Mouse (Mus musculus) frontal cortex, postnatal 10 days (tissue): Measurements from ENCODE around the gene Senp2.
A peak's percentile ranks its signal among the peaks of the same experiment; 100 is the strongest.
"Not testable (repeated sequence)": the region's sequence is repeated elsewhere in the genome, so short reads cannot be mapped to it uniquely, and the experiment has no call there.

Experiments
- DNase-seq, 2 experiments: peaks; one replicate each; pipeline ENCODE4 v3.0.0; 2022; ENCODE audit warnings: low spot score in 2 of 2, mixed read lengths in 1 of 2

The Senp2 gene

DNA sequence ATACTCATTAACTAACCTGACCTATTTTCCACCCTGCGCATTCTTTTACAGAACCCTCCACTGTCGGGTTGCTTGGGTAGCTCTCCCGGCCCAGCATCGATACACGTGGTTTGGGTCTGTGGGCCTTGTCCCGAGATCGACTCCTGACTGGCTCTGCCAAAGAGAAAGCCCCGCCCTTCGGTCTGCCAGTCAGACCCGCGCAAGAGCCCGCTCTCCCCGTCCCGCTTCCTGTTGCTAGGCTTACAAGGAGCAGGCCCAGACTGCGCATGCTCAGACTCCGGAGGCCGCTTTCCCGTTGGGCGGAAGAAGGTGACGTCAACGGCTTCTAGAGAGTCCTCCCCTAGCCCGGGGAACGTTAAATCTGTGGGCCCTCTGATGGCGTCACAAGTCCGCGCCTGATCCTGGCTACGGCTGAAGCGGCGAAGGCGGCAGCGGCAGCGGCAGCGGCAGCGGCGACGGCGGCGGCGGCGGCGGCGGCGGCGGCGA, at the start of gene Senp2:
TSS of gene Senp2 (plus strand) at position 386 of the 486 bp plus-strand sequence.
- peak; percentile 100 for DNase-seq

GRCm38 (mm10) chr16:21965576-21965975, 43.7 kb upstream of the Senp2 start:
- no peak for DNase-seq

DNA sequence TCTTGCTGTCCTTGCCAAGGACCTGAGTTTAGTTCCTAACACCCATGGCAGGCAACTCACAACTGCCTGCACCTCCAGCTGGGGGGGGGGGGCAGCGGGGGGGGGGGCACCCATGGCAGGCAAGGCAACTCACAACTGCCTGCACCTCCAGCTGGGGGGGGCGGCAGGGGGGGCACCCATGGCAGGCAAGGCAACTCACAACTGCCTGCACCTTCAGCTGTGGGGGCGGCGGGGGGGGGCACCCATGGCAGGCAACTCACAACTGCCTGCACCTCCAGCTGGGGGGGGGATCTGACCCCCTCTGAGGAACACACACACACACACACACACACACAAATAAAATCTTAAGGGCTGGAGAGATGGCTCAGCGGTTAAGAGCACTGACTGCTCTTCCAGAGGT, 39.4 kb upstream of the Senp2 start:
- DNase-seq, result no peak

DNA sequence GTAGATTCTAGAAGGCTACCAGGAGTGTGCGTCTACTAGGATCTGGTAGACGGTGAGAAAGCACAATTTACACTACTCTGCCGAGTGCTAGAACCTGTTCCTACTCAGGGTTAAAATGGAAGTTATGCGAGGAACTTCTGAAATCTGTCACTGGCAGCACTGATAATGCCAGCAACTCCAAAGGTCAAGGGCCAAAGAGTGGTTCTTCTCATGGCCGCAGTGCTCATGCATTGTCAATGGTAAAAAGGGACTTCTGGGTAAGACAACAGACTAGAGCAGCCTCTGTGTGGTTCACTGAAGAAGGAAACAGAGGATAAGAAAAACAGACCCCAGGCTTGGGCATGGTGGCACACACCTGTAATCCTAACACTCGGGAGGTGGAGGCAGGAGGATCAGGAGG, 38.7 kb upstream of the Senp2 start:
- DNase-seq, result no peak

GRCm38 (mm10) chr16:21971446-21971845, 37.8 kb upstream of the Senp2 start:
- no peak for DNase-seq

- no peak for DNase-seq
Measured at GRCm38 (mm10) chr16:21976203-21976602, 33.1 kb upstream of the Senp2 start.

- DNase-seq, result no peak
Measured at GRCm38 (mm10) chr16:21977347-21977746, 31.9 kb upstream of the Senp2 start.

DNA sequence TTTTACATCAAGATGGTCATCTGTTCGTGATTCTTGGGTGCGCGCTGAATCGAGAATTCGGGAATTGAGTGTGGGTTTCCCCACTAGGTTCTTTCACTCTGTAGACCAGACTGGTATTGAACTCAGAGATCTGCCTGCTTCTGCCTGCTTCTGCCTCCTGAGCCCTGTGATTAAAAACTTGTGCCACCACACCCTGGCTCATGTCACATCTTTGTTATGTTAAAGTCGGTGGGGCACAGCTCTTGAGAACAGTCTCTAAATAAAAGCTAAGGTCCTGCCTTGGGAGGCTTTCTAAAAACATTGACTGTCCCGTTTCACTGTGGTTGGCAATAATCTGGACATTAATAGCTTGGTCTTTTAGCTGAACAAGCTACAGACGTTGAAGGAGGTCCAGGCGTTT, 26.1 kb upstream of the Senp2 start:
- no peak for DNase-seq

GRCm38 (mm10) chr16:21983581-21983980, 25.7 kb upstream of the Senp2 start:
- DNase-seq, result no peak

DNA sequence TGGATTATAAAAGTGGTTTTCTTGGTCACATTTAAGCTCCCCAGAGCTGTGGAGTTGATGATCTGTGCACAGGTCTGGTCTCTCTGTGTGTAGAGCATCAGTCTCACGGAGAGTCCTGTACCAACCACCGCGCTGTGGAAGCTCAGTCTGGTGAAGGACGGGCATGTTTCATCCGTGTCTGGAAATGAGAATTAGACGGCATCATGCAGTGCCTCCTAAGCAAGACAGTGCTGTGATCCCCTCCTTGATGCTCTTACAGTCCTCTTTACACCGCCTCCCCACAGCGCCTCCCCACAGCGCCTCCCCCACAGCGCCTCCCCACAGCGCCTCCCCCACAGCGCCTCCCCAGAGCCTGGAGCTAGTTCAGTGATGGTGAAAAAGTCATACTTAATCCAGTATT, 25.2 kb upstream of the Senp2 start:
- no peak for DNase-seq

DNA sequence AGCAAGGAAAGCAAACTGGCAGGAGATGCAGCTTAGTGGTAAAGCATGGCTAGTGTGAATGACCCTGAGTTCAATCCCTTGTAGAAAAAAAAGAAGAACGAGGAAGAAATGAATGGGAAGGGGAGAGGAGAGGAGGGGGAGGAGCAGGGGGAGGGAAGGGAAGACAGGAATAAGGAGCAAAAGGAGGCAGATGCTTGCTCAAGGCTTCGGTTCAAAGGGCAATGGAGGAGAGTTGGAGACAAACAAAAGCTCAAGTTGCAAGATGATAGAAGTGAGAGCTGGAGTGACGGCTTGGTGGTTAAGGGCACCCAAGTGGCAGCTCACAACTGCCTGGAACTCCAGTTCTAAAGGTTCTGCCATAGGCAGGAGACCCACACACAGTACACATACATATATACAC, 23.1 kb upstream of the Senp2 start:
- DNase-seq, result no peak

DNA sequence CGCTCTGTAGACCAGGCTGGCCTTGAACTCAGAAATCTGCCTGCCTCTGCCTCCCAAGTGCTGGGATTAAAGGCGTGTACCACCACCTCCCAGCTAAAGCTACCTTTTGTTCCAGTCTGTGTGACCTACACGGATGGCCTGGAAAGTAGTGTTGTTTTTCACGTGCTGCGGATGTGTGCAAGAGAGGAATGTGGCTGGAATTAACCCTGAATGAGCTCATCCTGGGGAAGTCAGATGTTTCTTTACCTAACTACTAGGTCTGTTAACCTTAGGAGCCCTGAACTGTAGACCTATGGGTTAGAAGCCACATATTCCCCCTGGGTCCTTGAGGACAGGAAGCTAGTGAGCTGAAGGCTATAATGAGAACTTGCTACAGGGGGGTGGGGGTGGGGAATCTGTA, 21.3 kb upstream of the Senp2 start:
- DNase-seq, result no peak

- DNase-seq, result not testable (repeated sequence)
Measured at GRCm38 (mm10) chr16:21990893-21991292, 18.4 kb upstream of the Senp2 start.

- DNase-seq, result no peak
Measured at GRCm38 (mm10) chr16:21991774-21992173, 17.5 kb upstream of the Senp2 start.

GRCm38 (mm10) chr16:21995304-21995703, 14.0 kb upstream of the Senp2 start, which contains the start of gene Liph:
Gene Liph (minus strand): TSS chr16:21995663.
- no peak for DNase-seq

- DNase-seq, result no peak
Measured at GRCm38 (mm10) chr16:21996402-21996801, 12.9 kb upstream of the Senp2 start.

DNA sequence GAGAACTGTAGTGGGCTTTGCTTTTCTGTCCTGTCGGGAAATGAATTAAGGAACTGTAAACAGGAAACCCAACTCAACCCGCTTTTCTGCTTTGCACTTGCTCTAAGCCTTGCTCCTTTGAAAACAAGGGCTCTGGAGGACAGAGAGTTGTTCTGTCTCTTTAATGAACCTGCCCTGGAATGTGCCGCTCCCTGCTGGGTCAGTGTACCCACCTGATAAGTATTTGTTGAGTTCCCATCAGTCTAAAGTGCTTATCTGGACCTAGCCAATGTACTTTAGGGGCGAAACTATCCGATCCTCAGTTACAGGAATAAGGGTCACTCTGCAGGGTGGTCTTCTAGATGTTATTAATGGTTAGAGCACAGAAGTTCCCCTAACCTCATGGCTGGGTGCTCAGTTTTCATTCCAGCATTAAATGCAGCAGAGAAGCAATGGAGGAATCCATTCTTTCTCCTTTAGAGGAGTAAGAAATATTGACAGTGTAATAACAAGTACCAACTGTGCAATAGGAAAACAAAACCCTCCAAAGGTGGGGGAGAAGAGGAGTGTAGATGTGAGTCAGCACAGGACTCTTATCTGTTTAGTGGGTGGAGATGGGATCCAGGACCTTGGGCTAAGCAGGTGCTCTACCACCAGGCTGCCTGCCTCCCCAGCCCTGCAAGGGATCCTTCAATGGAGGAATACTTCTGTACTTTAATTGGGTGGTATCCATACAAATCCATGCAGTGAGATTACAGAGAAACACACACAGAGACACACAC, 12.2 kb upstream of the Senp2 start:
- no peak for DNase-seq

DNA sequence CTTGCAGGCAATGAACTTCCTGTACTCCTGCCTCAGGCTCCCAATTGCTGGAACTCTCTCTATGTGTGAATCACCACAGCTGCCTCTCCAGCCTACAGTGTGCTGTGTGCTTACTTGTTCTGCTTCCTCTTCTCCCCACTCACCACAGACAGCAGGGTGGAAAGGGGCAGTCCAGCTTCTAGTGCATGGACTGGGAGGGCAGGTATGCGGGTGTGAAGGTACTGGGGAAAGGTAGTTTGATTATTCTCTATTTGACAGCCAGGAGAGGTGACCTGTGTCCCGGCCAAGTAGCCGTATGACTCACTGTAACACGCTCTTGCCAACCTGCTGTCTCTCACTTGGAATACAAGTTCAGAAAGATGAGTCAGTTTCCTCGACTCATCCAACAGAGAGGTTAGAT, 11.2 kb upstream of the Senp2 start:
- DNase-seq, result no peak

DNA sequence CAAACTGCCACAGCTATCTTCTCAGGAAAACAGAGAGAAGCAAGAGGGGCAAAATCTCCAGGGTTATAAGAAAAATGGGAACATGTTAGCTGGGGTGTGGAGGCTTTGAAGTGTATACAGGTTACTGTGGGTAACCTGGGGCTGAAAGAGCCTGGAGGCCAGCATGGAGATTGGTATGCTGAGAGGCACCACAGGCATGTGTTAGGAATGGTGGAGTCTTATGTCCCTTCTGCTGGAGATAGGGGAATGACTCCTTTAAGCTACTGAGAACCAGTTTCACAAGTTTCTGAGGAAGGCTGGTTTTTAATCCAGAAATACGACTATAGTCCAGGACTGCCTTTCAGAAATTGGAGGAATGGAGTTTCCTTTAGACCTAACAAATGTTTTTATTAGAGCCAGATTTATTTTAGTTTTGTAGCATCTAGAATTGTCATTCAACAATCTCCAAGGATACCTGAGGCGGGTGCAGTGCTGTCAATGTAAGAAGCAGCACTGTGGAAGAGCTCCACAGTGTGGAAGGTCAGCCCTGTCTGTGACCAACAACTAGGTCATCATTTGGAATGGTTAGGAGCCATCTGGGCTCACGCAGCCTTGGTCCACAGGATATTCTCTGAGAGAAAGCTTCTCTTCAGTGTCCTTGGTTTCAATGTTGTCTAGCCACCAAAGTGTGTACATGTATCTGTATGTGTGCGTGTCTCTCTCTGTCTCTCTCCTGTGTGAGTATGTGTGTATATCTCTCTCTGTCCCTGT, 9.2 kb upstream of the Senp2 start:
- no peak for DNase-seq

GRCm38 (mm10) chr16:22001172-22001571, 8.1 kb upstream of the Senp2 start:
- DNase-seq, result no peak

DNA sequence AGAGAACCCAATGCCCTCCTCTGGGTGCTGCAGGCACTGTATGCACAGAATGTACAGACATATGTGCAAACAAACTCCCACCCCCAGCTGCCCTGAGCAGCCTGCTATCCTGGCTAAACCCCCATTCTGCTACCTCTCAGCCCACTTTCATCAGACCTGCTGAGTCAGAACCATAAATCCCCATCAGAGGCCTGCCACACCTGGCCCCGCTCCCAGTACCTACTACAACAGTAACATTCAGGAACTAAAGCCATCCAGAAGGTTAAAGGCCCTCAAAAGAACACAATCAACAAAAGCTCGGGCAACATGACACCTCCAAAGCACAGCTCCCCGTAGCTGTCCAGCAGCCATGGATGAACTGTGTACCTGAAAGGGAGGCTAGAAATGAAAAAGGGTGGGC, 7.7 kb upstream of the Senp2 start:
- DNase-seq, result no peak

GRCm38 (mm10) chr16:22009596-22009995, 312 bp downstream of the Senp2 start:
- no peak for DNase-seq

- no peak for DNase-seq
Measured at GRCm38 (mm10) chr16:22015569-22015968, 6.3 kb downstream of the Senp2 start.
